Mouse (Mus musculus) Patski (cell line): ENCODE data around the gene Gm10188. TPM values are rescaled to one million over a fixed set of nuclear protein-coding genes. Genes with fewer than 3 reads are reported as not detected.

Experiments
- ATAC-seq: fragments of 100-300 bp; one replicate; pipeline ENCODE4 v1.8.0; 2021
- CTCF ChIA-PET: fragments of 350-600 bp; sonication (Branson Sonifier 250); formaldehyde crosslinking; loops from one replicate; lab custom pipeline; 2022; ENCODE audit warnings: inconsistent platforms; lab: Charles Lee
- POLR2A ChIA-PET: fragments of 350-600 bp; sonication (Branson Sonifier 250); formaldehyde crosslinking; loops from one replicate; lab custom pipeline; 2022; ENCODE audit warnings: antibody characterized with exemption, inconsistent platforms; lab: Charles Lee
- DNase-seq: peaks from one replicate; pipeline ENCODE4 v3.0.0-alpha.2; 2011; ENCODE audit warnings: low read depth, low spot score
- H3K27me3 ChIP-seq: fragments of 371-371 bp; one replicate; pipeline ENCODE4 v1.5.1; 2021
- CTCF ChIP-seq: fragments of 100-300 bp; IDR thresholded peaks from one replicate; pipeline ENCODE4 v1.5.1; 2021
- in situ Hi-C: fragments of 300-500 bp; cut with MboI; formaldehyde crosslinking; loops from 3 replicates; pipeline ENCODE4 v1.11.1; 2018; ENCODE audit warnings: low pct_unique_long_range_greater_than_20kb, mixed read lengths
- polyA plus RNA-seq: library from polyadenylated mRNA; unstranded; gene quantifications from one replicate; pipeline ENCODE4 v1.2.3, GENCODE M21; 2021

Gm10188 gene
- 0.22 TPM for polyA plus RNA-seq

DNA sequence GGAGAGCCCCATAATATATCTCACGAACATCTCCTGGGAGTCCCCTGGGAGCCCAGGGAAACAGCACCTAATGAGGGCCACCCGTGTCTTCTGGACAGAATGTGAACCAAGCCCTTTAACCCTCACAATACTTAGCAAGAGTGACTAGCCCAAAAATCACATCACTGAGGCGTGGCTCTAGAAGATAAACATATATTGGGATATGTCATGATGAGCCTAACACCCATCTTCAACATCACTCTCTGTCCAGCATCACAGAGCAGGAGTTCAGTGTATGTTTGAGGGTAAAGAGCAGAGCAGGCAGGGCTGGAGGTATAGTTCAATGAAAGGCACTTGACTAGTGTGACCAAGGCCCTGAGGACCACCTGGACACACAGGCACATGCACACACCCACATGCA, at the start of gene Gm10188:
TSS of gene Gm10188 (minus strand) at position 101 of the 400 bp plus-strand sequence.
- DNase-seq = no peak
- in situ Hi-C loops = no loop called here
- no peak for ATAC-seq
- H3K27me3 ChIP-seq = no peaks in the 10 kb centered on the region
- ChIA-PET POLR2A (no interaction called here), CTCF (no interaction called here)
- TF ChIP-seq CTCF = no peak

DNA sequence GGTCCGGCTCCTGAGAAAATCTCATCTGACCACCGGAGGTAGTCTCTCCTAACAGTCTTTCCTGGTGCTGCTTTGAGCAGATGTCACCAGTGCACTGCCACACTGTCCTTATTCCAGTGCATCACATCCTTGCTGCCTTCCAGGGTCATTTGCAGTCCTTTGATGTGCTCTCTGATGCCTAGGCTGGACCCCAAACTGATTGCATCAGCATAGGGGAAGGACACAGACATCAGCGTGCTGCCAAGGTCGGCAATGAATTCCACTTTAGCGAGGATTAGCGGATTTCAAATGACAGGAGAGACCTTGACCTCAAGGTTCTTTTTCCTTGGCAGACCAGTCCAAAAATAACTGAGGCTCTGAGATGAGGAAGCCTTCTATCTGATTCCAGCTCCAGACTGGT, 47.6 kb upstream of the Gm10188 start:
- ATAC-seq (no peak), DNase-seq (no peak)
- CTCF ChIA-PET = interaction anchor here (0.6 kb wide), 1 partner anchor 22 kb away, joined by 3 read pairs; no protein-coding TSS in a partner anchor
- TF ChIP-seq CTCF = no peak
- H3K27me3 ChIP-seq = no peaks in the 10 kb centered on the region
- POLR2A ChIA-PET = interaction anchor here (1.6 kb wide), 1 partner anchor 11 kb away, joined by 4 read pairs; no protein-coding TSS in a partner anchor
- in situ Hi-C loops = loop anchor here (25.0 kb wide), 1 partner anchor 540 kb away; the partner anchor contains the start of gene Slc26a9

GRCm38 (mm10) chr1:132276694-132277093, 47.1 kb upstream of the Gm10188 start:
- CTCF ChIA-PET = interaction anchor here (0.6 kb wide), 1 partner anchor 21 kb away, joined by 3 read pairs; no protein-coding TSS in a partner anchor
- TF ChIP-seq CTCF = no peak
- DNase-seq = no peak
- no peak for ATAC-seq
- H3K27me3 ChIP-seq = no peaks in the 10 kb centered on the region
- in situ Hi-C loops = loop anchor here (25.0 kb wide), 1 partner anchor 539 kb away; the partner anchor contains the start of gene Slc26a9
- POLR2A ChIA-PET = interaction anchor here (1.6 kb wide), 1 partner anchor 11 kb away, joined by 4 read pairs; no protein-coding TSS in a partner anchor

DNA sequence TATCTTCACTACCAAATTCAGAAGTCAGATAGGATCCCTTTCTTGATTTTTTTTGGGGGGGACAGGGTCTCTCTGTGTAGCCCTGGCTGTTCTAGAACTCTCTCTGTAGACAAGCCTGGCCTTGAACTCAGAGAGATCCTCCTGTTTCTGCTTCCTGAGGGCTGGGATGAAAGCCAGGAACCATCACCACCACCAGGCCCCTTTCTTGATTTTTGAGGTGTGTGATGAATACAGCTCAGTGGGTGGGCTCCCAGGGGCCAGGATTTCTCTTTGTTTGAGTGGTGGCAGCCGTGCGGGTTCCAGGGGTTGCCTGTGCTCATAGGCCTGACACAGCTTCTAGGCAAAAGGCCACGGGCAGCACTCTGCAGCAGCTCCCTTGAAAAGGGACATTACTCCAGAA, 41.7 kb upstream of the Gm10188 start:
- in situ Hi-C loops = no loop called here
- H3K27me3 ChIP-seq = no peaks in the 10 kb centered on the region
- TF ChIP-seq CTCF = no peak
- ATAC-seq = no peak
- no peak for DNase-seq
- ChIA-PET CTCF (interaction anchor here (0.9 to 1.5 kb wide), 2 partner anchors 9 to 44 kb away, joined by 3 to 4 read pairs; no protein-coding TSS in a partner anchor), POLR2A (interaction anchor here (0.6 kb wide), 2 partner anchors 66 to 84 kb away, joined by 3 read pairs; no protein-coding TSS in a partner anchor)

- TF ChIP-seq CTCF = no peak
- no peaks in the 10 kb centered on the region for H3K27me3 ChIP-seq
- POLR2A ChIA-PET = interaction anchor here (0.5 to 1.9 kb wide), 2 partner anchors 9 to 11 kb away, joined by 3 to 6 read pairs; no protein-coding TSS in a partner anchor
- no peak for ATAC-seq
- CTCF ChIA-PET = interaction anchor here (0.9 to 2.6 kb wide), 2 partner anchors 16 to 23 kb away, joined by 3 to 12 read pairs; no protein-coding TSS in a partner anchor
- in situ Hi-C loops = no loop called here
- no peak for DNase-seq
Measured at GRCm38 (mm10) chr1:132268418-132269060, 39.0 kb upstream of the Gm10188 start.

- no peak for ATAC-seq
- no peak for DNase-seq
- POLR2A ChIA-PET = interaction anchor here (0.6 kb wide), 1 partner anchor 18 kb away, joined by 3 read pairs; no protein-coding TSS in a partner anchor
- CTCF ChIA-PET = interaction anchor here (2.6 kb wide), 1 partner anchor 24 kb away, joined by 12 read pairs; no protein-coding TSS in a partner anchor
- in situ Hi-C loops = no loop called here
- no peaks in the 10 kb centered on the region for H3K27me3 ChIP-seq
- TF ChIP-seq CTCF = no peak
Measured at GRCm38 (mm10) chr1:132267959-132268358, 38.4 kb upstream of the Gm10188 start.

GRCm38 (mm10) chr1:132266791-132267557, 37.4 kb upstream of the Gm10188 start:
- in situ Hi-C loops = no loop called here
- ATAC-seq = peak; percentile 82
- H3K27me3 ChIP-seq = no peaks in the 10 kb centered on the region
- DNase-seq = no peak
- ChIA-PET CTCF (interaction anchor here (0.8 to 3.1 kb wide), 4 partner anchors 12 to 89 kb away, joined by 3 to 12 read pairs (median 6); no protein-coding TSS in a partner anchor), POLR2A (interaction anchor here (0.6 to 1.5 kb wide), 6 partner anchors 19 to 75 kb away, joined by 3 to 6 read pairs (median 4); no protein-coding TSS in a partner anchor)
- no peak for TF ChIP-seq CTCF

DNA sequence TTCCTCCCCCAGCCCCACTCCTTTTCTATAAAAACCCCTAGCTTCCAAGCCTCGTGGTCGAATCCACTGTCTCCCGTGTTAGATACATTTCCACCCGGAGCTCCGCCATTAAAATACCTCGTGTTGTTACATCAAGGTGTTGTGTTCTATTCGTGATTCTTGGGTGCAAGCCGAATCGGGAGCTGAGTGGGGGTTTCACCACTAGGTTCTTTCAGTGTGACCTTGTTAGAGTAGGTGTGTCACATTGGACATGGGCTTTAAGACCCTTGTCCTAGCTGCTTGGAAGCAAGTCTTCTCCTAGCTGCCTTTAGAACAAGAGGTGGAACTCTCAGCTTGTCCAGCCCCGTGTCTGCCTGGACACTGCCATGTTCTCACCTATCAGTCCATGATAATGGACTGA, 36.4 kb upstream of the Gm10188 start:
- ChIA-PET POLR2A (interaction anchor here (1.1 to 1.5 kb wide), 4 partner anchors 22 to 74 kb away, joined by 4 to 6 read pairs (median 4); no protein-coding TSS in a partner anchor), CTCF (interaction anchor here (0.8 to 3.1 kb wide), 3 partner anchors 14 to 90 kb away, joined by 3 to 12 read pairs (median 10); no protein-coding TSS in a partner anchor)
- ATAC-seq (no peak), DNase-seq (no peak)
- in situ Hi-C loops = no loop called here
- no peaks in the 10 kb centered on the region for H3K27me3 ChIP-seq
- TF ChIP-seq CTCF = no peak

DNA sequence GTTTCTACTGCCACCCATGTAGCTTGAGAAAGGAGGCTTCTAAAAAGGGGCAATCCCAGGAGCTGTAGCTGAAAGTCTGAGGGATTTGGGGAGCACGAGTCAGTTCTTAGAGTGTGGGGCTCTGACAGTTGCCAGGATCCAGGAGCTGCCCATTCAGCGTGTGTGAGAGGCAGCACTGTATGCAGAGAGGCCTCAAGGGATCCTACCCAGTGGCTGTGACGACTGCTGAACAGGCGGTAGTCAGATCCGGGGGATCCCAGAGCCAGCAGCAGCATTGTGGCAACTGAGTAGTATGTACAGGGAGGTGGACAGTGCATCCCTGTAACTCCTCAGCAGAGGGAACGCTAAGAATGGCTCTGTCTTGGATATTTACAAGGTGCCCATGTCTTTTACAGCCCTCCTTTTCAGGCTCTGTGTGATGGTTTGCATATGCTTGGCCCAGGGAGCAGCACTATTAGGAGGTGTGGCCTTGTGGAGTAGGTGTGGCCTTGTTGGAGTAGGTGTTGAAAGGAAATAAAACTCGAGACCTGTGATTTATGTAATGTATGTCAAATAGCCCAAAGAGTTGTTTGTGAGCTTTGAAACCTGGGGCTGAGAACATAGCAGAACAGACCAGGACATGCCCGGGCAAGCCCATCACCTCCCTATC, 35.8 kb upstream of the Gm10188 start:
- in situ Hi-C loops = no loop called here
- CTCF ChIA-PET = interaction anchor here (3.1 kb wide), 1 partner anchor 91 kb away, joined by 10 read pairs; no protein-coding TSS in a partner anchor
- DNase-seq = no peak
- no peak for TF ChIP-seq CTCF
- no peak for ATAC-seq
- H3K27me3 ChIP-seq = no peaks in the 10 kb centered on the region
- POLR2A ChIA-PET = no interaction called here
